Mouse (Mus musculus): ENCODE measurements around the gene Usp40. TPM values are rescaled to one million over a fixed set of nuclear protein-coding genes. Genes with fewer than 3 reads are reported as not detected.

The Usp40 gene
- total RNA-seq, 1 experiment, result 10.4 TPM

DNA sequence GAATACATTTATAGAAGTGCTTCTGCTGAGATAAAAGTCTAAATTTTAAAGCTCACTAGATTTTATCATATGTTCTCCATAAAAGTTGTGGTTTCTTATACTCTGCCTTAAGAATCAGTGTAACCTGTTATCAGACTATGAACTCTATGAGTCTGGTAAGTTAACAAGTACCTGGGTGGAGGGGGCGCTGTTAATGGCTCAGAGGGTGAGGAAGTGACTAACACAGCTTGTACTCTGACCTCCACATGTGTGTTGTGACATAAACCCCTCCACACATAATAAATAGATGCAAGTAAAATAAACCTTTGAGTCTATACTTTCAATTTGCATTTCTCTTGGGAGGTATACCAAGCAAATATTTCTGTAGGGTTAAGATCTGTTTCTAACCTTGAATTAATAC, 97.9 kb downstream of the Usp40 start:
- Histone ChIP-seq H3K27ac (ENCODE audit: insufficient read depth, low read depth, low read length, poor library complexity, severe bottlenecking) (no peak overlapping the region), H3K36me3 (ENCODE audit: control insufficient read depth, insufficient read depth, low read length, poor library complexity, severe bottlenecking) (no peaks in the 10 kb centered on the region; the same call in 1 of the 2 replicates), H3K9me3 (ENCODE audit: control insufficient read depth, insufficient read depth, low read depth, low read length) (no peaks in the 10 kb centered on the region), H3K4me3 (ENCODE audit: insufficient read depth in 1 of 2, low read depth in 1 of 2, low read length in 2 of 2, poor library complexity in 1 of 2, severe bottlenecking in 1 of 2) (no peak overlapping the region), H3K9ac (ENCODE audit: insufficient read depth, low read depth, low read length, poor library complexity, severe bottlenecking) (no peak overlapping the region), H3K4me1 (ENCODE audit: control insufficient read depth in 2 of 2, insufficient read depth in 2 of 2, low read length in 2 of 2, poor library complexity in 1 of 2) (no peaks in the 10 kb centered on the region)
- in situ Hi-C loops (cut with MboI; ENCODE audit: low sequenced_read_pairs in 2 of 2, unreplicated experiment in 2 of 2), result no loop called here
- no peak for DNase-seq (ENCODE audit: low read depth, low spot score)
- TF ChIP-seq ZC3H11A (IDR thresholded peaks at IDR 0.05; ENCODE audit: borderline replicate concordance, low read depth, low read length) (no peak), ZNF384 (IDR thresholded peaks at IDR 0.05; ENCODE audit: low read depth, low read length) (no peak), CHD2 (IDR thresholded peaks at IDR 0.05; ENCODE audit: low read depth, low read length) (no peak), MAFK (IDR thresholded peaks at IDR 0.05; ENCODE audit: insufficient read depth, low read depth, low read length) (no peak), HCFC1 (IDR thresholded peaks at IDR 0.05; ENCODE audit: borderline replicate concordance, insufficient read depth, low read length) (no peak)

DNA sequence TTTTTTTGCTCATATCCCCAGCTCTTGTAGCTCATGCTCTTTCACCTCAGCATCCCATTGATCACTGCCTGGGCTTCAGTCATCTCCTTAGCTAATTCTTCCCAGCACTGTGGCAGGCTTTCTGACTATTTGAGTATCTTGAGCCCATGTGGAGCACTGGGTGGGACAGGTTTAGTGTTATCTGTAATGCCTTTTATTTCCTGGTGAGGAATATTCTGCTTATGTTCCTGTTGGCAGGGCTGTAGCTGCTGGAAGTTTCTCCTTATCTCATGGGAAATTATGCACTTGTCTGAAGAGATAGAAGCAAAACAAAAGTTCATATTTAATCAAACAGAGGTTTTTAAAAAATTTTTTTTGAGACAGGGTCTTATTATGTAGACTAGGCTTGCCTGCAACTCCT, 98.8 kb downstream of the Usp40 start:
- no peaks in the 10 kb centered on the region for H3K4me1 ChIP-seq (ENCODE audit: control insufficient read depth in 2 of 2, insufficient read depth in 2 of 2, low read length in 2 of 2, poor library complexity in 1 of 2)
- DNase-seq (ENCODE audit: low read depth, low spot score), result no peak
- no peak overlapping the region for H3K27ac ChIP-seq (ENCODE audit: insufficient read depth, low read depth, low read length, poor library complexity, severe bottlenecking)
- no peak for TF ChIP-seq HCFC1 (IDR thresholded peaks at IDR 0.05; ENCODE audit: borderline replicate concordance, insufficient read depth, low read length)
- no peak for TF ChIP-seq MAFK (IDR thresholded peaks at IDR 0.05; ENCODE audit: insufficient read depth, low read depth, low read length)
- no peak for TF ChIP-seq CHD2 (IDR thresholded peaks at IDR 0.05; ENCODE audit: low read depth, low read length)
- TF ChIP-seq ZNF384 (IDR thresholded peaks at IDR 0.05; ENCODE audit: low read depth, low read length), result no peak
- TF ChIP-seq ZC3H11A (IDR thresholded peaks at IDR 0.05; ENCODE audit: borderline replicate concordance, low read depth, low read length), result no peak
- no peak overlapping the region for H3K4me3 ChIP-seq (ENCODE audit: insufficient read depth in 1 of 2, low read depth in 1 of 2, low read length in 2 of 2, poor library complexity in 1 of 2, severe bottlenecking in 1 of 2)
- no peaks in the 10 kb centered on the region for H3K9me3 ChIP-seq (ENCODE audit: control insufficient read depth, insufficient read depth, low read depth, low read length)
- H3K36me3 ChIP-seq (ENCODE audit: control insufficient read depth, insufficient read depth, low read length, poor library complexity, severe bottlenecking), result no peaks in the 10 kb centered on the region; the same call in 1 of the 2 replicates
- H3K9ac ChIP-seq (ENCODE audit: insufficient read depth, low read depth, low read length, poor library complexity, severe bottlenecking), result no peak overlapping the region
- in situ Hi-C loops (cut with MboI; ENCODE audit: low sequenced_read_pairs in 2 of 2, unreplicated experiment in 2 of 2), result no loop called here

DNA sequence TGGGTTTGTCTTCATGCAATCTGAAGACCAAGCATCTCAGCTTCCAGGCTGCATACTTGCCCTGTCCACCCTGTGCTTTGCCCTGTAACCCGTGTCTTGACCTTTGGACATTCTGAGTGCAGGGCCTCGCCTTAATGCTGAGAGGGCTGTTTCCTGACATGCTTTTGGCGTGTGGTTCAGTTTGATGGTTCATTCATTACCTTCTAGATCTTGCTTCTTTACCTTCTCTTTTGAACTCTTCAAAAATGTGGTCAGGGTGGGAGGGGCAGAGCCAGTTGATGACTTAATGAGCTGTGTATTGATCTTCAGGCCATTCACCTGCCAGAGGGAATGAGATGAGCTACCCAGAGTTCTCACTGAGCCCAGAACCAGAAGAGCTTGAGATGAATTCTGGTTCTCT, 99.6 kb downstream of the Usp40 start:
- Histone ChIP-seq H3K27ac (ENCODE audit: insufficient read depth, low read depth, low read length, poor library complexity, severe bottlenecking) (no peak overlapping the region), H3K36me3 (ENCODE audit: control insufficient read depth, insufficient read depth, low read length, poor library complexity, severe bottlenecking) (no peaks in the 10 kb centered on the region; the same call in 1 of the 2 replicates), H3K4me1 (ENCODE audit: control insufficient read depth in 2 of 2, insufficient read depth in 2 of 2, low read length in 2 of 2, poor library complexity in 1 of 2) (no peaks in the 10 kb centered on the region), H3K9me3 (ENCODE audit: control insufficient read depth, insufficient read depth, low read depth, low read length) (no peaks in the 10 kb centered on the region), H3K9ac (ENCODE audit: insufficient read depth, low read depth, low read length, poor library complexity, severe bottlenecking) (no peak overlapping the region), H3K4me3 (ENCODE audit: insufficient read depth in 1 of 2, low read depth in 1 of 2, low read length in 2 of 2, poor library complexity in 1 of 2, severe bottlenecking in 1 of 2) (no peak overlapping the region)
- TF ChIP-seq ZC3H11A (IDR thresholded peaks at IDR 0.05; ENCODE audit: borderline replicate concordance, low read depth, low read length) (no peak), MAFK (IDR thresholded peaks at IDR 0.05; ENCODE audit: insufficient read depth, low read depth, low read length) (no peak), ZNF384 (IDR thresholded peaks at IDR 0.05; ENCODE audit: low read depth, low read length) (no peak), CHD2 (IDR thresholded peaks at IDR 0.05; ENCODE audit: low read depth, low read length) (no peak), HCFC1 (IDR thresholded peaks at IDR 0.05; ENCODE audit: borderline replicate concordance, insufficient read depth, low read length) (no peak)
- no peak for DNase-seq (ENCODE audit: low read depth, low spot score)
- in situ Hi-C loops (cut with MboI; ENCODE audit: low sequenced_read_pairs in 2 of 2, unreplicated experiment in 2 of 2), result no loop called here

DNA sequence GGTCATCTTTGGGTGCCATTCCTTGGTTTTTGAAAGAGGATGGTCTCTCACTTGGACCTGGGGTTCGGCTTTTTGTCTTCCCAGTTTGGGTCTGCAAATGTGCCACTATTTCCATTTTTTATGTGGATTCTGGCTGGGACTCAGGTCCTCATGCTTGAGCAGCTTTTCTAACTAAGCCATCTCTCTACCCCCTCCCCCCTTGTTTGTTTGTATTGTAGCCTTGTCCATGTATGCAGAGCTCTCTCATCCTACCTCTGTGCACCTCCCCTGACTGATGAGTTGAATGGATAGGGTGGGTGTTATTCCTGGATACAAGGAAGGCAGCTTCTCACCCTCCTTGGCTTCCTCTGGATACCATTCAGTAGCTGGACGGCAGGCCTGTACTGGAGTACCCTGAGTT, 100.3 kb downstream of the Usp40 start:
- no peak for TF ChIP-seq MAFK (IDR thresholded peaks at IDR 0.05; ENCODE audit: insufficient read depth, low read depth, low read length)
- TF ChIP-seq CHD2 (IDR thresholded peaks at IDR 0.05; ENCODE audit: low read depth, low read length), result no peak
- no peak for TF ChIP-seq ZC3H11A (IDR thresholded peaks at IDR 0.05; ENCODE audit: borderline replicate concordance, low read depth, low read length)
- no peak for TF ChIP-seq HCFC1 (IDR thresholded peaks at IDR 0.05; ENCODE audit: borderline replicate concordance, insufficient read depth, low read length)
- no peak for TF ChIP-seq ZNF384 (IDR thresholded peaks at IDR 0.05; ENCODE audit: low read depth, low read length)
- no peak overlapping the region for H3K4me3 ChIP-seq (ENCODE audit: insufficient read depth in 1 of 2, low read depth in 1 of 2, low read length in 2 of 2, poor library complexity in 1 of 2, severe bottlenecking in 1 of 2)
- no peaks in the 10 kb centered on the region for H3K9me3 ChIP-seq (ENCODE audit: control insufficient read depth, insufficient read depth, low read depth, low read length)
- in situ Hi-C loops (cut with MboI; ENCODE audit: low sequenced_read_pairs in 2 of 2, unreplicated experiment in 2 of 2), result no loop called here
- H3K36me3 ChIP-seq (ENCODE audit: control insufficient read depth, insufficient read depth, low read length, poor library complexity, severe bottlenecking), result no peaks in the 10 kb centered on the region; the same call in 1 of the 2 replicates
- H3K9ac ChIP-seq (ENCODE audit: insufficient read depth, low read depth, low read length, poor library complexity, severe bottlenecking), result no peak overlapping the region
- no peaks in the 10 kb centered on the region for H3K4me1 ChIP-seq (ENCODE audit: control insufficient read depth in 2 of 2, insufficient read depth in 2 of 2, low read length in 2 of 2, poor library complexity in 1 of 2)
- H3K27ac ChIP-seq (ENCODE audit: insufficient read depth, low read depth, low read length, poor library complexity, severe bottlenecking), result no peak overlapping the region
- no peak for DNase-seq (ENCODE audit: low read depth, low spot score)
